Comparison of ENCODE assay signal across 12 mouse cellular contexts in the genomic region with DNA sequence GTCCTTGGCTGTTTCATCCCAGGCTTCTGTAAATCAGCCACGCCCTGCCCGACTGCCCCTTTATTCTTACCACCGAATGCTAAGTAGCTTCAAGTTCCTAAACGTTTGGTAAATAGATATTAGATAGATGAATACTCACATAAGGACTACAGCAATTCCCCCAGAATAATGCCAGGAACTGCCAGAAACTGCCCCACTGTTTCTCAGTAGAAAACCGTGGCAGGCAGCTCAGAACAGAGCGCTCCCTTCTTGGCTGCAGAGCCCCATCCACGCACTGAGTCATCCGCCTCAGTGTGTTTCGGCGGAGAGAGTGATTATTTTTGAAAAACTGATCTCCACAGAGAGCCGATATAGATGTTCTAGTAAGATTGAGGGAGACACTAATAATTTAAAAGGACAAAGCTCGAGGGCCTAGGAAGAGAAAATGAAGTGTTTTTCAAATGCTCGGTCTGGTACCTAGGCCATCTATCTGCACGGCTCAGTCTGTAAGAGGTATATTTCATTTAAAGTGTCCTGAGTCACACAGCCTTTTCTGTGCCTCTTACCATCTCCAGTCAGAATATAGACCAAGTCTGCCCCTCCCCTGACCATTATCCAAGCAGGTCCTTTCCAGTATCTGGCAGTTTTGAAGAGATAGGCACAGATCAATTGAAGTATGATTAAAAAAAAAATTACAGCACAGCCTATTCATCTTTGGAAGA.
DNase-seq lines count a peak whose midpoint lies in the region; ATAC-seq and TF ChIP-seq lines count a peak whose summit lies in the region.
"Had no signal": no experiment of that assay in that cellular context is flagged by ENCODE, and none has a peak within 500 bp of the region (broad histone marks: within the 10 kb centered on the region; RNA-seq: fewer than 3 reads in every experiment).

No protein-coding gene starts in this region.

- H3K9me3 ChIP-seq in liver, embryonic 13.5 days (replicated peaks) = no peaks in the 10 kb centered on the region
- H3K9me3 ChIP-seq in liver, postnatal 0 days (ENCODE audit: low read length) = no peaks in the 10 kb centered on the region
- no peaks in the 10 kb centered on the region for H3K9me3 ChIP-seq in neural tube, embryonic 14.5 days (ENCODE audit: control insufficient read depth, low read length)
- H3K9me3 ChIP-seq: forebrain, embryonic 12.5 days; heart, embryonic 13.5 days; limb, embryonic 13.5 days had no signal

- no peaks in the 10 kb centered on the region for H3K36me3 ChIP-seq in liver, embryonic 13.5 days
- no peaks in the 10 kb centered on the region for H3K36me3 ChIP-seq in liver, postnatal 0 days (replicated peaks; ENCODE audit: insufficient read depth, low read length)
- no peaks in the 10 kb centered on the region for H3K36me3 ChIP-seq in neural tube, embryonic 14.5 days (ENCODE audit: control insufficient read depth, insufficient read depth, low read length)
- H3K36me3 ChIP-seq: forebrain, embryonic 12.5 days; heart, embryonic 13.5 days; limb, embryonic 13.5 days had no signal

- no peak for ATAC-seq in liver, embryonic 13.5 days (ENCODE audit: low read depth)
- ATAC-seq in liver, postnatal 0 days = no peak
- peak; percentile 41; the same call in 1 of the 2 replicates for ATAC-seq in neural tube, embryonic 14.5 days (ENCODE audit: low read depth)
- ATAC-seq in activated CD4-positive, CD25-positive, alpha-beta regulatory T cell, adult 4 months = no peak

- WGBS in liver, embryonic 13.5 days (ENCODE audit: insufficient replicate concordance) = 70% methylated on average over 14 of the region's 14 CpGs
- 77% methylated on average over 14 of the region's 14 CpGs for WGBS in liver, postnatal 0 days (ENCODE audit: insufficient replicate concordance)
- 59% methylated on average over 14 of the region's 14 CpGs for WGBS in neural tube, embryonic 14.5 days

- TF ChIP-seq EP300 in liver, postnatal 0 days (IDR thresholded peaks at IDR 0.05; ENCODE audit: low read depth) = no peak

- no peaks in the 10 kb centered on the region for H3K27me3 ChIP-seq in liver, embryonic 13.5 days
- H3K27me3 ChIP-seq in liver, postnatal 0 days (ENCODE audit: insufficient read depth, low read length) = no peaks in the 10 kb centered on the region
- H3K27me3 ChIP-seq in neural tube, embryonic 14.5 days (ENCODE audit: control insufficient read depth, insufficient read depth, low read length) = no peaks in the 10 kb centered on the region
- H3K27me3 ChIP-seq: forebrain, embryonic 12.5 days; heart, embryonic 13.5 days; limb, embryonic 13.5 days had no signal

- H3K4me1 ChIP-seq in liver, embryonic 13.5 days (replicated peaks) = peaks cover 41% of the 10 kb centered on the region
- peaks cover 4% of the 10 kb centered on the region; the same call in 1 of the 2 replicates for H3K4me1 ChIP-seq in liver, postnatal 0 days (ENCODE audit: insufficient read depth)
- no peaks in the 10 kb centered on the region for H3K4me1 ChIP-seq in neural tube, embryonic 14.5 days (ENCODE audit: control insufficient read depth, insufficient read depth, low read length)

- TF ChIP-seq CTCF in liver, postnatal 0 days (IDR thresholded peaks at IDR 0.05; ENCODE audit: low read depth) = no peak
- no peak for TF ChIP-seq CTCF in layer of hippocampus, adult 2 months (conservative IDR thresholded peaks at IDR 0.05)

- no peak overlapping the region for H3K4me2 ChIP-seq in liver, embryonic 13.5 days
- H3K4me2 ChIP-seq in liver, postnatal 0 days (ENCODE audit: low read depth, low read length) = no peak overlapping the region
- H3K4me2 ChIP-seq in neural tube, embryonic 14.5 days (ENCODE audit: low read depth, low read length) = no peak overlapping the region
- H3K4me2 ChIP-seq: forebrain, embryonic 12.5 days; heart, embryonic 13.5 days; limb, embryonic 13.5 days had no signal

- H3K9ac ChIP-seq in liver, embryonic 13.5 days = no peak overlapping the region; the same call in 1 of the 2 replicates
- no peak overlapping the region for H3K9ac ChIP-seq in liver, postnatal 0 days (replicated peaks)
- H3K9ac ChIP-seq in neural tube, embryonic 14.5 days (replicated peaks; ENCODE audit: low read depth, low read length) = no peak overlapping the region
- H3K9ac ChIP-seq: forebrain, embryonic 12.5 days; heart, embryonic 13.5 days; limb, embryonic 13.5 days had no signal

- DNase-seq in adrenal gland, adult 2 months = peak; percentile 30
- DNase-seq in adrenal gland, postnatal 4 days (ENCODE audit: low spot score in 2 of 2) = no peak
- no peak for DNase-seq in liver, embryonic 13.5 days
- DNase-seq in liver, postnatal 0 days = no peak
- peak; percentile 61 to 81 for DNase-seq in layer of hippocampus, adult 2 months (ENCODE audit: low spot score in 2 of 2)
- DNase-seq in c-Kit-positive CD71-positive TER-119-positive erythroid progenitor cells, embryonic 14.5 days (ENCODE audit: low spot score) = no peak
- DNase-seq: kidney, adult 2 months had no signal

- H3K4me3 ChIP-seq in liver, embryonic 13.5 days (replicated peaks) = no peak overlapping the region
- no peak overlapping the region for H3K4me3 ChIP-seq in liver, postnatal 0 days (ENCODE audit: low read depth, low read length)
- H3K4me3 ChIP-seq in layer of hippocampus, adult 2 months = peak overlapping the region; percentile 20; the same call in 1 of the 2 replicates
- H3K4me3 ChIP-seq in neural tube, embryonic 14.5 days (ENCODE audit: low read depth, low read length) = no peak overlapping the region
- H3K4me3 ChIP-seq: forebrain, embryonic 12.5 days; heart, embryonic 13.5 days; limb, embryonic 13.5 days had no signal

- H3K27ac ChIP-seq in liver, embryonic 13.5 days = 0 out of 2 replicates have a peak overlapping the region, but pooled peaks have one; percentile 26
- no peak overlapping the region for H3K27ac ChIP-seq in liver, postnatal 0 days (ENCODE audit: low read depth)
- H3K27ac ChIP-seq in layer of hippocampus, adult 2 months = peak overlapping the region; percentile 82
- no peak overlapping the region for H3K27ac ChIP-seq in neural tube, embryonic 14.5 days (ENCODE audit: low read depth, low read length)
- H3K27ac ChIP-seq: forebrain, embryonic 12.5 days; heart, embryonic 13.5 days; limb, embryonic 13.5 days had no signal

Comparison
In these comparisons a context has a peak if more than half of its experiments do, and no peak if none do; other contexts are left out.
1. DNase-seq: peak in adrenal gland, adult 2 months (single experiment) and layer of hippocampus, adult 2 months (2 of 2); none in adrenal gland, postnatal 4 days (0 of 2), liver, embryonic 13.5 days (single experiment), liver, postnatal 0 days (single experiment) and c-Kit-positive CD71-positive TER-119-positive erythroid progenitor cells, embryonic 14.5 days (single experiment).
2. H3K27ac ChIP-seq: peak in liver, embryonic 13.5 days (single experiment) and layer of hippocampus, adult 2 months (single experiment); none in liver, postnatal 0 days (single experiment) and neural tube, embryonic 14.5 days (single experiment).